Mouse (Mus musculus) splenic B cell, adult 2 months (primary cell): ENCODE data around the gene Heatr4.

ENCODE experiments used
- DNase-seq: peaks from one replicate; pipeline ENCODE4 v3.0.0-alpha.2; 2011; ENCODE audit warnings: low read depth, low spot score
- H3K27me3 ChIP-seq: 2 replicates; pipeline ENCODE4 v1.6.1; 2012; ENCODE audit warnings: mild to moderate bottlenecking, low read length, moderate library complexity, mixed read lengths; ENCODE audit not compliant: control insufficient read depth, poor library complexity, insufficient read depth, severe bottlenecking
- H3K36me3 ChIP-seq: 2 replicates; pipeline ENCODE4 v1.6.1; 2012; ENCODE audit warnings: mild to moderate bottlenecking, low read length, moderate library complexity, mixed read lengths; ENCODE audit not compliant: control insufficient read depth, poor library complexity, insufficient read depth, severe bottlenecking

Heatr4 gene

GRCm38 (mm10) chr12:83929186-83929804 lies 55.4 kb downstream of the Heatr4 start:
- no peaks in the 10 kb centered on the region for H3K36me3 ChIP-seq
- H3K27me3 ChIP-seq, result no peaks in the 10 kb centered on the region; the same call in 1 of the 2 replicates
- DNase-seq, result peak; percentile 48

GRCm38 (mm10) chr12:83927747-83928146 lies 56.9 kb downstream of the Heatr4 start:
- no peaks in the 10 kb centered on the region for H3K36me3 ChIP-seq
- DNase-seq, result no peak

DNA sequence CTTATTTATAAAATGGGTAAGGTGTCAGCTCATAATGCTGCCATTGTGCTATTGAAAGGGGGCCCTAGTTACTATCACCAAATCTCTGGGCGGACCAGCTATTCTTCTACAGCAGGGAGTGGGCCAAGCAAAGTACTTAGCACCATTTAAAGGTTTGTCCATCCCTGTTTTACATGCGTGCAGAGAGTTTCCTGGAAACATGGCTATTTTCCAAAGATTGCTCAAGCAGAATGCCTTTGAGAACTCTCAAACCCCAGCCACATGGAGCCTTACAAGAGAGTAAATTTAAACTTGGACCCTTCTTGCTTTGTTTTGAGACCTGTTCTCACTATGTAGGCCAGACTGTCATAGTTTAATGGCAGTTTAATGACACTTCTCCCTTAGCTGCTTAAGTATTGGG lies 58.6 kb downstream of the Heatr4 start:
- DNase-seq, result no peak
- Histone ChIP-seq H3K36me3 (no peaks in the 10 kb centered on the region), H3K27me3 (no peaks in the 10 kb centered on the region)

More at GRCm38 (mm10) chr12:83927747-83928146, 56.9 kb downstream of the Heatr4 start:
- no peaks in the 10 kb centered on the region; the same call in 1 of the 2 replicates for H3K27me3 ChIP-seq

DNA sequence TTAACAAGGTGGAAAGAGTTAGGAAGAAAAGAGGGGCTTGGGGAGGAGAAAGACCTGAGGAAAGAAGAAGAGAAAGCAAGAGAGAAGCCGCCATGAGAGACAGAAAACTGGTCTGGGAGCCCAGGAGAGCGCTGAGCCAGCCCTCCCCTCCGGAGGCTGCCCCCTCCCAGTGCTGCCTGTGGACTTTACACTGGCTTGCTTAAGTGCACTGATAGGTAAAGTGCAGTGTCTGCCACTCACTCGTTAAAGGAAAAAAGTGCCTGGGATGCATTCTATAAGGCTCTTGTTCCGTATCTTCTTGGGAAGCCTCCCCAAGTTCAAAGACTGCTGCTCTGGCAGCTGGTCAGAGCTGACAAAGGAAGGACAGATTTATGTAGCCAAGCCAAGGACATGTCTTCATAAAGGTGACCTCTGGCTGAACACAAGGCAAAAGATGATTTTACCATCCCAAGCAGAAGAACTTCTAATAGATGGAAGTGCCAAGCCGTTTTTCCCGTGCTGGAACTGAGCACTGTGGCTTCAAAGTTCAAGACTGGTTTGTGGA lies 59.4 kb downstream of the Heatr4 start:
- no peaks in the 10 kb centered on the region for H3K27me3 ChIP-seq

GRCm38 (mm10) chr12:83924332-83924731 lies 60.3 kb downstream of the Heatr4 start:
- Histone ChIP-seq H3K36me3 (no peaks in the 10 kb centered on the region), H3K27me3 (no peaks in the 10 kb centered on the region)
- no peak for DNase-seq

More for the DNA sequence above, 59.4 kb downstream of the Heatr4 start:
- no peak for DNase-seq
- H3K36me3 ChIP-seq, result no peaks in the 10 kb centered on the region

GRCm38 (mm10) chr12:83923486-83923859 lies 61.2 kb downstream of the Heatr4 start:
- no peak for DNase-seq
- H3K27me3 ChIP-seq, result no peaks in the 10 kb centered on the region
- H3K36me3 ChIP-seq, result no peaks in the 10 kb centered on the region

GRCm38 (mm10) chr12:83922724-83923485 lies 61.7 kb downstream of the Heatr4 start:
- no peak for DNase-seq
- no peaks in the 10 kb centered on the region for H3K27me3 ChIP-seq
- H3K36me3 ChIP-seq, result no peaks in the 10 kb centered on the region

DNA sequence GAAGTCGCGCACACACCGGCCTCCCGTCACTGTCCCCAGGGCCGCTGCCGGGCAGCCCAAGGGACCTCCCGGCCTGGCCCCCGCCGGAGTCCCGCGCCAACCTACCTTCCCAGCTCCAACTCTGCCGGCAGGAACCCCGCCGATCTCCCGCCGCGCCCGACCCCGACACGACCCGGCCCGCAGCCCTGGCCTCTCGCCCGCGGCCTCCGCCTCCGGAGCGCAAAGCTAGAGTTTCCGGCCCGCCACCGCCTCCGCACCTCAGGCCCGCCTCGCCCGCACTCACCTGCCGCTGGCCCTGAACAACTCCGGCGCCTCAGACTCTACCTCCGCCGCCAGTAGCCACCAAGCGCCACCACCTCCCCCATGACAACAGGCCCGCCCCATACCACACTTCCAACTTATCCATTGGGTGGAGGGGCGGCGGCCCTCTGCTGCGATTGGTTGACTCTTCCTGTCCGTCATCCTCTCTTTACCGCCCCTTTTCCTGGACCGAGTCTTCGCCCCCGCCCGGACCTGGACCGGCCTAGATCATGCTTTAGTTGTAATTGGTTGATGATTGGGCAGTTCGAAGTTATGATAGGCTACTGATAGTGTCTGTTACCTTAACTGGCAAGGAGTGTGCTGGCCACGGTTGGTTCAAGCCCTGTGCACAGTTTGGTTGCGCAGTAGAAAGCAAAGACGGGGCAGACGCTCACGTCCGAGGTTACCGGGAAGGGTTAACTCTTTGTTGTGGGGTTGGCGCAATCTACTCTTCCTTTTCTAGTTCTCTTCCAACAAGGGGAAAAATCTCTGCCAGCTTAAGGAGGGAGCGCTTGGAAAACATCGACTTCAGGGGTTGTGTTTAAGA lies 62.9 kb downstream of the Heatr4 start, which contains the start of gene Numb:
Numb (minus strand) TSS at position 400 of the 847 bp plus-strand sequence.
- peak; percentile 99 for DNase-seq
- Histone ChIP-seq H3K36me3 (no peaks in the 10 kb centered on the region), H3K27me3 (no peaks in the 10 kb centered on the region)

GRCm38 (mm10) chr12:83920721-83921441 lies 63.8 kb downstream of the Heatr4 start:
- Histone ChIP-seq H3K27me3 (no peaks in the 10 kb centered on the region), H3K36me3 (no peaks in the 10 kb centered on the region)
- no peak for DNase-seq

- Histone ChIP-seq H3K27me3 (no peaks in the 10 kb centered on the region), H3K36me3 (no peaks in the 10 kb centered on the region)
- DNase-seq, result no peak
Measured at GRCm38 (mm10) chr12:83916884-83917283, 67.8 kb downstream of the Heatr4 start.

GRCm38 (mm10) chr12:83914797-83915196 lies 69.9 kb downstream of the Heatr4 start:
- H3K36me3 ChIP-seq, result no peaks in the 10 kb centered on the region
- no peak for DNase-seq
- H3K27me3 ChIP-seq, result no peaks in the 10 kb centered on the region

GRCm38 (mm10) chr12:83914202-83914740 lies 70.4 kb downstream of the Heatr4 start:
- H3K36me3 ChIP-seq, result no peaks in the 10 kb centered on the region
- H3K27me3 ChIP-seq, result no peaks in the 10 kb centered on the region
- DNase-seq, result no peak

DNA sequence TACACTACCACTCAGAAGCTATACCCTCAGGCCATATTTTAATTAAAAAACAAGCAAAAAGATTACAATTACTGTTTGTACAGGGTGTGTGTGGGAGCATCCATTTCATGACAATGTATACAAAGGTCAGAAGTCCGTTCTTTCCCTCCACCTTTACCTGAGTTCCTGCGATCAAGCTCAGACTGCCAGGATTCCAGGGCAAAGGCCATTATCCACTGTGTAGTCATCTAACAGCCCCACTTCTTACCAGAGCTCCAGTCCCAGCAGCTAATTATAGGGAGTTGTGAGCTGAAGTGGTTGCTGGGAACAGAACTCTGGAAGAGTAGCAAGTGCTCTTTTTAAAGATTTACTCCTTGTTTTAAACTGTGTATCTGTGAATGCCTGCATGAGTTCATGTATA lies 74.2 kb downstream of the Heatr4 start:
- no peak for DNase-seq
- H3K36me3 ChIP-seq, result no peaks in the 10 kb centered on the region
- H3K27me3 ChIP-seq, result no peaks in the 10 kb centered on the region
